Mouse (Mus musculus): ENCODE measurements at regions not wholly inside any gene's neighbourhood (a gene's known extent, or its start where the extent isn't known, plus 50 kb on each side); places are given as distances from the start of the nearest gene placed in this dataset.

DNA sequence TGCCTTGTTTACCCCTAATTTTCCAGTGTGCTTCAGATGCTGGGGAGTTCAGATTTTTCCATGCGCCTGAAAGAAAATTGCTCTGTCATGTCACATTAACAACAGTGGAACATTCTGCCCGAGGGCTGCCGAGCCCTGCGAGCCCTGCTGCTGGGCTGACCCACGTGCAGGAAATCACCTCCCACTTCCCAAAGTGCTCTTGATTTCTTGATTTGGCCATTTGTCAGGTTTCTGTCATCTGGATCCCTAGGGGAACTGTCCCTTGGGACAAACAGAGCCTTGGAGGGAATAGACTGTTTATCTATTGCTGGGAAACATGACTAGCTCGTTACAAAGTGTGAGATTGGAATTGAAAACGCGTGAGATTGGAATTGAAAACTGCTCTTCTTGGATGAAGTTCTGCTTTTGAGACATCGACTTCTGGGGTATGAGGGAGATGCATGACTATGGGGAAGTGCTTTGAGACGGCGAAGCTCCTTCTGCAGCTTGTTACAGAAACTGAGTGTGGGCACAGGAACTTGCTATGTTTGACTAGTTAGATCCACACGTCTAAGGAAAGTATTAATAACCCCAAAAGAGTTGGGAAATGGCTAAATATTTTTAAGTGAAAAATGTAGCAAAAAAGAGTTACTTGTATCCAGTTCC lies 277.0 kb downstream of the Glrx3 start:
- peak; percentile 32 to 66 for DNase-seq
- 17% methylated on average over 12 of the region's 12 CpGs for WGBS

DNA sequence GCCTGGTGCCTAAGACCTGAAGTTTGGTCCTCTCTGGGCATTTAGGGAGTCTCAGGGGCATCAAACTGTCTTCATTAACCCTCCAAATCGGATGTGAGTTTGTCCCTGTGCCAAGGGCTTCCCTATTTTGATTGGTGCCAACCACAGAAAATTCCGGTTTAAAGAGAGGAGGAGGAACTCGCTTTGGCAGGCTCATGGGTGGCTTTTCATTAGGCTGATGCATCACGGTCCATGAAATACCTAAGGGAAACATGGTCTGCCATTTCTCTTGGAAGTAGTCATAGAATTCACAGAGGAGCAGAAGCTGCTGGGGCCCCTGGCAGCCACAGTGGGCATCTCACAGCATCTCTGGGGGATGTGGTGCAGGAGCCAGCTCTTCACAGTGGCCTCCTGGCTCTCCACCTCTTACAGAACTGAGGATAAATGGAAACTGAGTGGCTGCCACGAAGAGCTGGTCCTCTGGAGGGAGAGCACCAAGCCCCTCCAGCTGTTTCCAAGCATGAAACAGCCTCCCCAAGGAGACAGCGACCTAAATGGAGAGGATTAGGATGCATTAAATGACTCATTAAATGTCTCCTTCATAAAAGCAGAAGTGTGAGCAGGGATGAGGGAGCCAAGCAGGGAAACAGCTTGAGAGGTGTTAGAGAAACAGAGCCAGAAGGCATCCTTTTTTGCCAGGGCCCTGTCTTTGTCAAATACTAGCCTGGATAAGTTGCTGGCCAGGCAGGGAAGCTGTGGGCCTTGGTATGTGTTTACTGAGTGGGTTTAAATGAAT lies 277.9 kb downstream of the Glrx3 start:
- TF ChIP-seq POLR2A (IDR thresholded peaks at IDR 0.05; ENCODE audit: insufficient read depth, low read depth, low read length) (no peak), CTCF (IDR thresholded peaks at IDR 0.05) (no peak), EP300 (IDR thresholded peaks at IDR 0.05; ENCODE audit: insufficient read depth, low read depth, low read length) (no peak)
- 54% methylated on average over 6 of the region's 6 CpGs for WGBS
- no peak overlapping the region for H3K9ac ChIP-seq (ENCODE audit: low read depth, low read length)
- H3K4me3 ChIP-seq, result no peak overlapping the region
- no peaks in the 10 kb centered on the region for H3K79me2 ChIP-seq (replicated peaks; ENCODE audit: control insufficient read depth, insufficient read depth, low read length)
- intact Hi-C loops (cut with DNase I), result no loop called here
- H3K27ac ChIP-seq, result no peak overlapping the region
- H3K27me3 ChIP-seq (ENCODE audit: control insufficient read depth, insufficient read depth, low read length), result no peaks in the 10 kb centered on the region; the same call in 1 of the 2 replicates
- H3K36me3 ChIP-seq (ENCODE audit: control insufficient read depth, insufficient read depth, low read length), result no peaks in the 10 kb centered on the region
- no peak for DNase-seq
- peaks cover 2% of the 10 kb centered on the region; the same call in 1 of the 2 replicates for H3K4me1 ChIP-seq (ENCODE audit: control insufficient read depth, insufficient read depth, low read length)

More for the DNA sequence above, 277.0 kb downstream of the Glrx3 start:
- Histone ChIP-seq H3K36me3 (ENCODE audit: control insufficient read depth, insufficient read depth, low read length) (no peaks in the 10 kb centered on the region), H3K27me3 (ENCODE audit: control insufficient read depth, insufficient read depth, low read length) (no peaks in the 10 kb centered on the region; the same call in 1 of the 2 replicates), H3K27ac (no peak overlapping the region; the same call in 1 of the 2 replicates), H3K79me2 (replicated peaks; ENCODE audit: control insufficient read depth, insufficient read depth, low read length) (no peaks in the 10 kb centered on the region), H3K9ac (ENCODE audit: low read depth, low read length) (no peak overlapping the region), H3K4me1 (ENCODE audit: control insufficient read depth, insufficient read depth, low read length) (peaks cover 2% of the 10 kb centered on the region; the same call in 1 of the 2 replicates), H3K4me3 (no peak overlapping the region)
- intact Hi-C loops (cut with DNase I), result no loop called here
- TF ChIP-seq POLR2A (IDR thresholded peaks at IDR 0.05; ENCODE audit: insufficient read depth, low read depth, low read length) (no peak), CTCF (IDR thresholded peaks at IDR 0.05) (no peak)

DNA sequence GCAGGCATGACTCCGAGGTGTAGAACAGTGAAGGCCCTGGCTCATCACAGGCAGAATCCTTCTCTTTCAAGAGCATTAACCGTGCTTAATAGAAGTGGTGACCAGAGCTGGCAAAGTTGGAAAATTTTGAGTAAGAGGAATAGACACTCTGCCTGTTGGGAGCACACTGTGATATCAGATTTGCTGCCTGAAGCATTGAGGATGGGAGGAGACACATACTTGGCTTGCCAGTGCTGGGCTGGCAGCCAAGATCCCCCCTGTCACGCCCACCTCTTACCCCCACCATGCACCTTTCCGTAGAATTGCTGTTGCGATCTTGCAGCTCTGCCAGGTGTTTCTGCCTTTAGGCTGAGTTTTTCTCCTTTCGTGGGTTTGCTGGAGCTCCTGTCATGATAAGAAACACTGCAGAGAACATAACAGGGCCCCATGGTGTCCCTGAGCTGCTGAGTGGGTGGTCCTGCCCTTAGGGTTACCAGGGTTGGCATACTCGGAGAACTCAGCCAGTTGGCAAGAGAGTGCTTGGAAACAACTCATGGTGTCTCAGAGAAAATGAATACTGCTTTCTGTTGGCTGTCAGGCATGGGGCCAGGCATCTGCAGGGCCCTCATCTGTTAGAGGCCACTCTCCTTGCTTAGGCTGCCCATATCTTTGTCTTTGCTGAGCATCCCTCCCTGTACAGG lies 286.1 kb downstream of the Glrx3 start:
- no peak for DNase-seq
- no peak overlapping the region for H3K27ac ChIP-seq
- H3K27me3 ChIP-seq (ENCODE audit: control insufficient read depth, insufficient read depth, low read length), result no peaks in the 10 kb centered on the region
- no peak for TF ChIP-seq EP300 (IDR thresholded peaks at IDR 0.05; ENCODE audit: insufficient read depth, low read depth, low read length)
- TF ChIP-seq POLR2A (IDR thresholded peaks at IDR 0.05; ENCODE audit: insufficient read depth, low read depth, low read length), result no peak
- TF ChIP-seq CTCF (IDR thresholded peaks at IDR 0.05), result no peak
- H3K79me2 ChIP-seq (replicated peaks; ENCODE audit: control insufficient read depth, insufficient read depth, low read length), result no peaks in the 10 kb centered on the region
- H3K9ac ChIP-seq (ENCODE audit: low read depth, low read length), result no peak overlapping the region
- H3K4me1 ChIP-seq (ENCODE audit: control insufficient read depth, insufficient read depth, low read length), result no peaks in the 10 kb centered on the region
- 60% methylated on average over 7 of the region's 7 CpGs for WGBS
- H3K4me3 ChIP-seq, result no peak overlapping the region
- intact Hi-C loops (cut with DNase I), result no loop called here
- H3K36me3 ChIP-seq (ENCODE audit: control insufficient read depth, insufficient read depth, low read length), result no peaks in the 10 kb centered on the region

DNA sequence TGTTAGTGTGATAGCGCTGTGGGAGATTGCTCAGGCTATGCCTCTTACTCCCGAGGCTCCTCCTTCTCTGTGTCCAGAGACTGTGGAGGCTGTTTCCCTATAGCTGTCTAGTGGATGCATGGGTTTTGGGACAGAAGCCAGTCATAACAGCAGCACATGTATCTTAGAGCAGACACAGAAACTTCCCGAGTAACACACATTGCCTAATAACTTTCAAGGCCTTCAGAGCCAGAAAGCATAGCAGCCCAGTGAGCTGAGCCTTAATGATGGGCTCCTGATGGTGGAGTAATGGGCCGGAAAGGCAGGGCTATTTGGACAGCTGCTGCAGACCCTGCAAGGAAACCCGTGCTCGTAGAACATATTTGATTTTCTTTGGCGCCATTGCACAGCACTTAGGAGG lies 288.6 kb downstream of the Glrx3 start:
- Histone ChIP-seq H3K4me3 (no peak overlapping the region), H3K79me2 (replicated peaks; ENCODE audit: control insufficient read depth, insufficient read depth, low read length) (no peaks in the 10 kb centered on the region), H3K36me3 (ENCODE audit: control insufficient read depth, insufficient read depth, low read length) (no peaks in the 10 kb centered on the region), H3K27me3 (ENCODE audit: control insufficient read depth, insufficient read depth, low read length) (no peaks in the 10 kb centered on the region), H3K9ac (ENCODE audit: low read depth, low read length) (no peak overlapping the region), H3K27ac (no peak overlapping the region), H3K4me1 (ENCODE audit: control insufficient read depth, insufficient read depth, low read length) (no peaks in the 10 kb centered on the region)
- TF ChIP-seq EP300 (IDR thresholded peaks at IDR 0.05; ENCODE audit: insufficient read depth, low read depth, low read length), result no peak
- no peak for TF ChIP-seq POLR2A (IDR thresholded peaks at IDR 0.05; ENCODE audit: insufficient read depth, low read depth, low read length)
- TF ChIP-seq CTCF (IDR thresholded peaks at IDR 0.05), result no peak
- no peak for DNase-seq
- WGBS, result 49% methylated on average over 7 of the region's 7 CpGs
- intact Hi-C loops (cut with DNase I), result no loop called here

DNA sequence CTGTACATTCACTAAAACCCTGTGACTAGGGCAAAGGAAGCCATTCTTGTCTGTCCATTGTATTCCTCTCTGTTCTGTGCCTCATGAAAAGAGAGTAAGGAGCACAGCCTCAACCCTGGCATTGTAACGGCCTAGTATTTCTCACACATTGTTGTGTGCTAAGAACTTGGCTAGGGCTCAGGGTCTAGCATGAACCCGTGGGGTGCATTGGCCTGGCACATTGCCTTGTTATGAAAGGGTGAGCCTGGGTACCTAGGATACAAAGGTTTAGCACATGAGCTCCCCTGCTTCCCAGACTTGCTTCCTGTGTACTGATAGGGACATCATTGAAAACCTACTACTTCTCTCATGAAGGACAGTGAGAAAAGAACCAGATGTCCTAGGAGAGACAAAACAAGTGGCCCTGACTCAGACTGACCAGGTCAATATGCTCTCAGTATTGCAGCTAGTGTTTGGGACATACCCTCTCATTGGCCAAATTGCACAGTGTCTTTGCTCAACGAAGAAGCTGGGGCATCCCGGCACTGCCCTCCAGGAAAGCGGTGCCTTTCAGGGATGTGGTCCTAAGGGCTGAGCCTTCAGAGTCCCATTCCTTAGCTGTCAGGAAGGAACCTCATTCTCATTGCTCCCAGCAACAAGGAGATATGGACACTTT lies 298.6 kb downstream of the Glrx3 start:
- Histone ChIP-seq H3K36me3 (ENCODE audit: control insufficient read depth, insufficient read depth, low read length) (no peaks in the 10 kb centered on the region), H3K79me2 (replicated peaks; ENCODE audit: control insufficient read depth, insufficient read depth, low read length) (no peaks in the 10 kb centered on the region), H3K27ac (no peak overlapping the region), H3K9ac (ENCODE audit: low read depth, low read length) (no peak overlapping the region), H3K4me1 (ENCODE audit: control insufficient read depth, insufficient read depth, low read length) (peaks cover 3% of the 10 kb centered on the region), H3K27me3 (ENCODE audit: control insufficient read depth, insufficient read depth, low read length) (no peaks in the 10 kb centered on the region), H3K4me3 (no peak overlapping the region)
- intact Hi-C loops (cut with DNase I), result no loop called here
- WGBS, result 81% methylated on average over 5 of the region's 5 CpGs
- DNase-seq, result no peak
- TF ChIP-seq EP300 (IDR thresholded peaks at IDR 0.05; ENCODE audit: insufficient read depth, low read depth, low read length) (no peak), CTCF (IDR thresholded peaks at IDR 0.05) (no peak), POLR2A (IDR thresholded peaks at IDR 0.05; ENCODE audit: insufficient read depth, low read depth, low read length) (no peak)

Data from heart, adult 2 months (tissue).